Mouse (Mus musculus) left cerebral cortex, postnatal 36 days (tissue): Measurements from ENCODE around the gene Cinp. TPM values are rescaled to one million over a fixed set of nuclear protein-coding genes. Genes with fewer than 3 reads are reported as not detected.
"Not testable (repeated sequence)": the region's sequence is repeated elsewhere in the genome, so short reads cannot be mapped to it uniquely, and the experiment has no call there.

Experiments
- DNase-seq, 2 experiments: peaks; one replicate each; pipeline ENCODE4 v3.0.0; 2021 to 2022; ENCODE audit warnings: low spot score in 2 of 2, mixed read lengths in 1 of 2
- intact Hi-C: fragments of 180-260 bp; cut with DNase I; formaldehyde crosslinking; loops from one replicate; pipeline ENCODE4 v1.15.1; 2025
- total RNA-seq, 2 experiments: library from RNA; stranded (reverse); gene quantifications; 2 replicates each; pipeline ENCODE4 v1.2.3; 2021

The Cinp gene
- total RNA-seq, 2 experiments from 2014 or later = 100 to 103 TPM

- intact Hi-C loops = no loop called here
- no peak for DNase-seq
Observed at GRCm38 (mm10) chr12:110865571-110865970, 23.4 kb downstream of the Cinp start.

- DNase-seq = no peak
- intact Hi-C loops = no loop called here
Observed at GRCm38 (mm10) chr12:110864008-110864407, 24.9 kb downstream of the Cinp start.

GRCm38 (mm10) chr12:110861256-110861655 lies 27.7 kb downstream of the Cinp start:
- intact Hi-C loops = no loop called here
- no peak for DNase-seq

DNA sequence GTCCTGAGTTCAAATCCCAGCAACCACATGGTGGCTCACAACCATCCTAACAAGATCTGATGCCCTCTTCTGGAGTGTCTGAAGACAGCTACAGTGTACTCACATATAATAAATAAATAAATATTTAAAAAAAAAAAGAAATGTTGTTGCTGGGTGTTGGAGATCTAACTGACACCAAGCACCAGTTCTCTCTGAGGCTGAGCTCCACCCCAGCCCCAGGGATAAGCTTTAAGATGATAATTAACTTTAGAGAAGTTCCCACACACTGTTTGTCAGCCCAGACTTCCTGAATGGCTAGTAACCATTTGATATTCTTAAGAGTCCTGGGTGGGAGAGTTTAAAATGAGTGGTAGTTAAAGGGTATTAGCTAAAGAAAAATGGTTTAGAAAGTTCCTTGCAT lies 28.7 kb downstream of the Cinp start:
- DNase-seq = no peak
- intact Hi-C loops = no loop called here

GRCm38 (mm10) chr12:110858681-110859080 lies 30.3 kb downstream of the Cinp start:
- intact Hi-C loops, DNase-seq: not testable (repeated sequence)

GRCm38 (mm10) chr12:110857196-110857595 lies 31.7 kb downstream of the Cinp start:
- intact Hi-C loops = no loop called here

GRCm38 (mm10) chr12:110854786-110855737 lies 33.9 kb downstream of the Cinp start:
- DNase-seq = no peak
- intact Hi-C loops = no loop called here

More at GRCm38 (mm10) chr12:110857196-110857595, 31.7 kb downstream of the Cinp start:
- no peak for DNase-seq

GRCm38 (mm10) chr12:110851923-110852322 lies 37.0 kb downstream of the Cinp start:
- no peak for DNase-seq
- intact Hi-C loops = no loop called here

GRCm38 (mm10) chr12:110851414-110851813 lies 37.5 kb downstream of the Cinp start:
- intact Hi-C loops = no loop called here
- no peak for DNase-seq

- intact Hi-C loops = no loop called here
Observed at GRCm38 (mm10) chr12:110850929-110851256, 38.1 kb downstream of the Cinp start.

GRCm38 (mm10) chr12:110850010-110850928 lies 38.7 kb downstream of the Cinp start, which contains the start of gene Zfp839:
TSS of gene Zfp839 (plus strand) at chr12:110850253.
- intact Hi-C loops = no loop called here
- DNase-seq = peak; percentile 89

More at GRCm38 (mm10) chr12:110850929-110851256, 38.1 kb downstream of the Cinp start:
- DNase-seq = no peak

GRCm38 (mm10) chr12:110846191-110846765 lies 42.7 kb downstream of the Cinp start:
- DNase-seq = no peak
- intact Hi-C loops = loop anchor here (10.0 kb wide), 2 partner anchors 181 to 401 kb away; partner anchors contain the start of gene Ppp2r5c

DNA sequence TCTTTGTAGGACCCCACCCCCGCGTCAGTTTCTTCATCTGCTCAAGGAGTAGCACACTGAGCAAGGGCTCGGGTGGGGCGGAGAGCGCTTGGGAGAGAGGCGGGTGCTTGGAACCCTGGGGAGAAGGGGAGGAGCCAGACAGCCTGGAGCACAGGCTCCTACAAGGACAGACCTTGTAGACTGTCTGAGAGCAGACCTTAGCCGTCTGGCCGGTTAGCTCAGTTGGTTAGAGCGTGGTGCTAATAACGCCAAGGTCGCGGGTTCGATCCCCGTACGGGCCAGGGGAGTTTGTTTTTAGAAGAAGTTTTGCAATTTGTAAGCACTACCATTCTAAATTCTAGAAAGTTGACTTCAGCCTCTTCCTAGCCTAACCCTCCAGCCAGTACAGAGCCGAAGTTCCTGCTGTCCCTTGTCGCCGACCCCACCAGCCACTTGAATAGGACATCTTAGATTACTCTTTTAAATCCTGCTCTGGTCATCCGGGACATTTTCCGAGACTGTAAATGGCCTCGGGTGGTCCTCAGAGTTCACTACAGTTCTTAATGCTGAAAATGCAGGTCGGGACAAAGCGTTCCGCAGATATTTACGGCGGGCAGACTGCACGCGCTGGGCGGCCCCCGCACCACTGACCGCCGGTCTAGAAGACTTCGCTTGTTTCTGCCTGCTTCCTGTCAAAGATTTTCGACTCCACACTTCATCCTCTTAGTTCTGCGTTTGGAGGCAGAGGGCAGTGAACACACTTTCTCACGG lies 43.6 kb downstream of the Cinp start:
- intact Hi-C loops = loop anchor here (10.0 kb wide), 2 partner anchors 181 to 401 kb away; partner anchors contain the start of gene Ppp2r5c
- peak; percentile 77 to 82 for DNase-seq

DNA sequence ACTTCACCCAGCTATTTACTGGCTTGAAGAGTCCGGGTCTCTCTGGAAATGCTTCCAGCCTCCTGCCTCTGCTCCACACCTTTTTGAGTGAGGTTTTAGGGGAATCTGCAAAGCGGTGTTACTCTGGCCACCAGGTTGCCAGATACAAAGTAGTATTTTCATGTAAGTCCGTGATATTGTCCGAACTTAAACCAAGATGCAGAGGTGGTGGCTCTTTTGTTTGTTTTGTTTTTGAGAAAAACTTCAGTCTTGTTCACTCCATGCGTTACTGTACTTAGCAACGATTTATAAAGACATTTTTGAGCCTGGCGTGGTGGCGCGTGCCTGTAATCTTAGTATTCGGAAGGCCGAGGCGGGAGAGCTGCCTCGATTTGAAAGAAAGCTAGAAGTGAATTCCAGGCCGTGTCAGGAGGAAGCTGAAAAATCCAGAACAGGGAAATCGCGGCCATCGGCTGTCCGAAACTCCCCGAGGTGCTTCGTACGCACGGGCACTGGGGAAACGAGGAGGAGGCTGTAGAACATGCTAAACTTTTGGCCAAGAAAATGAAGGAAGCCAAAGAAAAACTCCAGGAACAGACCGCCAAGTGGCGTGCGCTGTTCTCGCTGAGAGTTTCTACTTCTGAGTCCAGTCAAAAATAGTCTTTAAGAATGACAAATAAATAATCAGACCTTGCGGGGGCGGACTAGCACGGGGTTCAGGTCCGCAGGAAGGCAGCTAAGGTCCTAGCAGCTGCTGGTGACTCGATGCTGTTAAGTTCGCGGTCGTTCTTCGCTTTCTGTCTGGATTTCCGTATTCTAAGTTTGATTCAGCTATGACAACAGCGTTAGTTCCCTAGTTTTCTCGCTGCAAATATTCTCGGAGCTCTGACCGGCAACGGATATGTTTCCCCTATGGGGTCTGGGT lies 44.5 kb downstream of the Cinp start:
- intact Hi-C loops = loop anchor here (5.0 to 10.0 kb wide), 3 partner anchors 147 to 400 kb away; partner anchors contain the start of gene Ppp2r5c
- DNase-seq = peak in 1 of 2 experiments; percentile 36

- DNase-seq = peak; percentile 77 to 83
- intact Hi-C loops = loop anchor here (2.0 to 10.0 kb wide), 5 partner anchors 146 to 425 kb away; partner anchors contain the start of genes Dync1h1 and Ppp2r5c
Observed at GRCm38 (mm10) chr12:110843194-110844048, 45.5 kb downstream of the Cinp start.

- DNase-seq = no peak
- intact Hi-C loops = loop anchor here (2.0 to 10.0 kb wide), 5 partner anchors 145 to 423 kb away; partner anchors contain the start of genes Dync1h1 and Ppp2r5c
Observed at GRCm38 (mm10) chr12:110841731-110842493, 47.0 kb downstream of the Cinp start.
